Comparison of ENCODE assay signal across 10 mouse cellular contexts in the genomic region with DNA sequence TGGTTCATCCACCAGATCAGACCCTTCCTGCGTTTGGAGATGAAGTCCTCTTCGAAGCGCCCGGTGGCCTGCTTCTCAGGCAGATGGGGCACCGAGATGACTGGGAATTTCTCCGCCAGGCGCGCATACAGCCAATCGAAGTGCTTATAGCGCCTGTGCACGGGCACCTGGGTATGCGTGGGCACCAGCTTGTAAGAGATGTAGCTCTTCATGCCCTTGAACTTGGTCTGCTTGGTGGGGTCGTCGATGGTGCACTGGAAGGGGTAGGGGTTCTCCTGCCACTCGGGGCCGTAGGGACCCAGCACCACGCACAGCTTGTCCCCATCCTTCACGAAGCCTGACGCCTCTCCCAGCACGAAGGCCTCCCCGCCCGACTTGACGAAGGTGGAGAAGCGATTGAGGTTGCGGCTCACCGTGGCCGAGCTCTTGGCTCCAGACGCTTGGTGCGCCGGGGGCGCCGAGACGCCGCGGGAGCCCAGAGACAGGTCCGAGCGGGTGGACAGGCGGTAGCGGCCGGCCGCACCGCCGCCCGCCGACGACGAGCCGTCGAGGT. TPM values are rescaled to one million over a fixed set of nuclear protein-coding genes. Genes with fewer than 3 reads are reported as not detected.
DNase-seq lines count a peak whose midpoint lies in the region; ATAC-seq and TF ChIP-seq lines count a peak whose summit lies in the region.
"Had no signal": no experiment of that assay in that cellular context is flagged by ENCODE, and none has a peak within 500 bp of the region (broad histone marks: within the 10 kb centered on the region; RNA-seq: fewer than 3 reads in every experiment).

No protein-coding gene starts in this region.

- 11% methylated on average over 48 of the region's 49 CpGs for WGBS in hindbrain, embryonic 14.5 days
- WGBS in lung, postnatal 0 days: 7% methylated on average over 47 of the region's 49 CpGs

- peak overlapping the region; percentile 92 for H3K9ac ChIP-seq in hindbrain, embryonic 14.5 days
- peak overlapping the region; percentile 71 for H3K9ac ChIP-seq in lung, postnatal 0 days (replicated peaks; ENCODE audit: low read depth)

- peak overlapping the region; percentile 59 for H3K4me3 ChIP-seq in cortical plate, adult 2 months (ENCODE audit: insufficient read depth, low read length)
- H3K4me3 ChIP-seq in hindbrain, embryonic 14.5 days (replicated peaks; ENCODE audit: low read length): peak overlapping the region; percentile 76
- peak overlapping the region; percentile 77 for H3K4me3 ChIP-seq in lung, postnatal 0 days (ENCODE audit: low read depth, low read length)

- H3K9me3 ChIP-seq in hindbrain, embryonic 14.5 days (ENCODE audit: control insufficient read depth, low read length): no peaks in the 10 kb centered on the region
- no peaks in the 10 kb centered on the region for H3K9me3 ChIP-seq in lung, postnatal 0 days (ENCODE audit: low read length)

- peaks cover 1% of the 10 kb centered on the region; the same call in 1 of the 2 replicates for H3K4me1 ChIP-seq in cortical plate, adult 2 months (ENCODE audit: control insufficient read depth, insufficient read depth, low read length)
- peaks cover 51% of the 10 kb centered on the region for H3K4me1 ChIP-seq in hindbrain, embryonic 14.5 days (replicated peaks; ENCODE audit: control insufficient read depth, insufficient read depth, low read length)
- peaks cover 32% of the 10 kb centered on the region; the same call in 1 of the 2 replicates for H3K4me1 ChIP-seq in lung, postnatal 0 days (ENCODE audit: insufficient read depth, low read depth, low read length)

- no peak for TF ChIP-seq EP300 in lung, postnatal 0 days (IDR thresholded peaks at IDR 0.05)

- peak overlapping the region; percentile 95 for H3K27ac ChIP-seq in cortical plate, adult 2 months (ENCODE audit: insufficient read depth, low read length)
- H3K27ac ChIP-seq in hindbrain, embryonic 14.5 days: peak overlapping the region; percentile 89
- H3K27ac ChIP-seq in lung, postnatal 0 days (ENCODE audit: low read length): peak overlapping the region; percentile 95

- no peak for TF ChIP-seq POLR2A in cortical plate, adult 2 months (IDR thresholded peaks at IDR 0.05; ENCODE audit: extremely low read depth, insufficient read depth, low read length)

- H3K27me3 ChIP-seq in hindbrain, embryonic 14.5 days (ENCODE audit: control insufficient read depth, insufficient read depth, low read length): no peaks in the 10 kb centered on the region
- H3K27me3 ChIP-seq in lung, postnatal 0 days (replicated peaks; ENCODE audit: insufficient read depth, low read length): no peaks in the 10 kb centered on the region
- H3K27me3 ChIP-seq: Patski had no signal

- H3K36me3 ChIP-seq in hindbrain, embryonic 14.5 days (replicated peaks; ENCODE audit: control insufficient read depth, insufficient read depth): no peaks in the 10 kb centered on the region
- H3K36me3 ChIP-seq in lung, postnatal 0 days (ENCODE audit: insufficient read depth, low read length): no peaks in the 10 kb centered on the region

- no peak for DNase-seq in frontal cortex, postnatal 36 days (ENCODE audit: low spot score in 2 of 2)
- peak; percentile 42 for DNase-seq in 3T3-L1 (ENCODE audit: low read depth, low spot score)
- no peak for DNase-seq in hindbrain, embryonic 14.5 days (ENCODE audit: low spot score)
- peak; percentile 35 for DNase-seq in lung, postnatal 0 days (ENCODE audit: low spot score)
- DNase-seq in thymus, postnatal 0 days (ENCODE audit: low spot score): peak; percentile 52
- no peak for DNase-seq in adrenal gland, postnatal 14 days

- TF ChIP-seq CTCF in cortical plate, adult 2 months (IDR thresholded peaks at IDR 0.05; ENCODE audit: extremely low read depth, insufficient read depth, low read length): no peak
- no peak for TF ChIP-seq CTCF in lung, postnatal 0 days (IDR thresholded peaks at IDR 0.05)

- ATAC-seq in frontal cortex, adult (ENCODE audit: low TSS enrichment): peak; percentile 1; the same call in 1 of the 2 replicates
- peak; percentile 6; the same call in 1 of the 2 replicates for ATAC-seq in hindbrain, embryonic 14.5 days (ENCODE audit: low FRiP score)
- no peak for ATAC-seq in lung, postnatal 0 days

- peak overlapping the region; percentile 93 for H3K4me2 ChIP-seq in hindbrain, embryonic 14.5 days (replicated peaks)
- peak overlapping the region; percentile 80 for H3K4me2 ChIP-seq in lung, postnatal 0 days (replicated peaks; ENCODE audit: low read depth, low read length)

RNA-seq across cellular contexts. Expression of a gene that starts 0.9 kb away (rescaled TPM):
- polyA plus RNA-seq in cortical plate, adult 2 months (2012; rRNA removed): 12.8 and 13.8 TPM in 2 replicates
- 15.8 and 16.2 TPM in 2 replicates for polyA plus RNA-seq in hindbrain, embryonic 14.5 days (2014; fragmentation: Nextera tagmentation; extraction: Ambion mirVana)
- polyA plus RNA-seq in lung, postnatal 0 days (2015; fragmentation: Nextera tagmentation; extraction: Ambion mirVana): 18.1 and 22.0 TPM in 2 replicates
- 12.9 and 15.5 TPM in 2 replicates for polyA plus RNA-seq in thymus, postnatal 0 days (2015; fragmentation: Nextera tagmentation; extraction: Ambion mirVana)
- 22.6 and 27.6 TPM in 2 replicates for total RNA-seq in adrenal gland, postnatal 14 days (2021)

RNA-seq across cellular contexts. Expression of a gene that starts 46.1 kb away (rescaled TPM):
- 8.2 and 10.2 TPM in 2 replicates for polyA plus RNA-seq in cortical plate, adult 2 months (2012; rRNA removed)
- 0.25 TPM in 1 of 2 replicates, not detected in the other for polyA plus RNA-seq in hindbrain, embryonic 14.5 days (2014; fragmentation: Nextera tagmentation; extraction: Ambion mirVana)
- 0.62 and 0.96 TPM in 2 replicates for polyA plus RNA-seq in lung, postnatal 0 days (2015; fragmentation: Nextera tagmentation; extraction: Ambion mirVana)
- 0.22 TPM in 1 of 2 replicates, not detected in the other for polyA plus RNA-seq in thymus, postnatal 0 days (2015; fragmentation: Nextera tagmentation; extraction: Ambion mirVana)
- total RNA-seq in adrenal gland, postnatal 14 days (2021): not detected in 2 replicates
- polyA plus RNA-seq: large intestine, adult 2 months; Patski had no signal

Comparison
In these comparisons a context has a peak if more than half of its experiments do, and no peak if none do; other contexts are left out.
1. DNase-seq: peak in 3T3-L1 (single experiment), lung, postnatal 0 days (single experiment) and thymus, postnatal 0 days (single experiment); none in frontal cortex, postnatal 36 days (0 of 2), hindbrain, embryonic 14.5 days (single experiment) and adrenal gland, postnatal 14 days (single experiment).
2. Peak in every context shown above with its lines, with median percentiles within 50 percentile points of each other: H3K27ac ChIP-seq and H3K4me3 ChIP-seq.